In the genomic region with DNA sequence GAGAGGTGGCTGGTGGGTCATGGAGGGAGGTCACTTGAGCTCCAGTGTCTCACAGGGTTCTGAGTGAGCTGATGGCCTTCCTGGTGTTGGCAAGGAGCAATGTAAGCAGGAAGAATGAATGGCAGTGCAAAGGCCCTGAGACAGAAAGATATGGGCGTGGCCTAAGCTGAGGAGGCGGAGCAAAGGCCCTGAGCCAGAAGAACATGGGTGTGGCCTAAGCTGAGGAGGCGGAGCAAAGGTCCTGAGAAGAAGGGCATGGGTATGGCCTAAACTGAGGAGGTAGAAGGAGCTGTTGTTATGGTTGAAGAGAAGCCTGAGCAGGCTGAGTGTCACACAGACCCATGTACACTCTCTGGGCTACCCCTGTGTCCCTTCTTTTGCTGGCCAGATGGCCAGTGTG, we compare ENCODE assay signal across 9 mouse cellular contexts. TPM values are rescaled to one million over a fixed set of nuclear protein-coding genes. Genes with fewer than 3 reads are reported as not detected.
DNase-seq lines count a peak whose midpoint lies in the region; ATAC-seq and TF ChIP-seq lines count a peak whose summit lies in the region.
"Had no signal": no experiment of that assay in that cellular context is flagged by ENCODE, and none has a peak within 500 bp of the region (broad histone marks: within the 10 kb centered on the region; RNA-seq: fewer than 3 reads in every experiment).

No protein-coding gene starts in this region.

- no peaks in the 10 kb centered on the region for H3K36me3 ChIP-seq in heart, embryonic 16.5 days (ENCODE audit: control insufficient read depth, insufficient read depth)
- H3K36me3 ChIP-seq in limb, embryonic 14.5 days (ENCODE audit: control insufficient read depth, insufficient read depth, low read length), result no peaks in the 10 kb centered on the region
- H3K36me3 ChIP-seq: neural tube, embryonic 12.5 days had no signal

- H3K4me3 ChIP-seq in heart, embryonic 16.5 days (ENCODE audit: low read length), result no peak overlapping the region
- no peak overlapping the region for H3K4me3 ChIP-seq in limb, embryonic 14.5 days (replicated peaks; ENCODE audit: low read length)
- H3K4me3 ChIP-seq: neural tube, embryonic 12.5 days had no signal

- no peak overlapping the region for H3K9ac ChIP-seq in heart, embryonic 16.5 days (ENCODE audit: low read length)
- H3K9ac ChIP-seq in limb, embryonic 14.5 days (ENCODE audit: low read depth, low read length, severe bottlenecking), result no peak overlapping the region

- no peak for ATAC-seq in heart, embryonic 16.5 days (replicated peaks; ENCODE audit: extremely low read depth, insufficient read depth, low FRiP score)
- no peak for ATAC-seq in limb, embryonic 14.5 days (ENCODE audit: low FRiP score, low read depth)

- WGBS in heart, embryonic 16.5 days, result 93% methylated on average over 3 of the region's 3 CpGs
- 93% methylated on average over 3 of the region's 3 CpGs for WGBS in limb, embryonic 14.5 days

- peaks cover 41% of the 10 kb centered on the region for H3K4me1 ChIP-seq in heart, embryonic 16.5 days (ENCODE audit: control insufficient read depth, insufficient read depth, low read length)
- peaks cover 46% of the 10 kb centered on the region for H3K4me1 ChIP-seq in limb, embryonic 14.5 days (ENCODE audit: control insufficient read depth, insufficient read depth, low read length)

- DNase-seq in adrenal gland, adult (ENCODE audit: inconsistent age in 2 of 2, low spot score in 1 of 2), result peak; percentile 30 to 58
- DNase-seq in adrenal gland, postnatal 10 days, result no peak
- peak; percentile 78 for DNase-seq in 3T3-L1 (ENCODE audit: low read depth, low spot score)
- no peak for DNase-seq in limb, embryonic 14.5 days (ENCODE audit: low spot score)
- DNase-seq in frontal cortex, postnatal 14 days (ENCODE audit: low spot score in 2 of 2), result no peak
- no peak for DNase-seq in ovary, postnatal 10 days (ENCODE audit: low spot score)
- DNase-seq in thymus, postnatal 14 days, result no peak

- TF ChIP-seq POLR2A in limb, embryonic 14.5 days (IDR thresholded peaks at IDR 0.05; ENCODE audit: borderline replicate concordance, extremely low read depth, insufficient read depth, insufficient read length), result no peak

- H3K27me3 ChIP-seq in heart, embryonic 16.5 days (ENCODE audit: control insufficient read depth, insufficient read depth, low read length), result no peaks in the 10 kb centered on the region
- no peaks in the 10 kb centered on the region for H3K27me3 ChIP-seq in limb, embryonic 14.5 days (ENCODE audit: control insufficient read depth, insufficient read depth, low read length)
- H3K27me3 ChIP-seq: neural tube, embryonic 12.5 days had no signal

- no peaks in the 10 kb centered on the region for H3K9me3 ChIP-seq in heart, embryonic 16.5 days (replicated peaks; ENCODE audit: control insufficient read depth, low read length)
- no peaks in the 10 kb centered on the region for H3K9me3 ChIP-seq in limb, embryonic 14.5 days (ENCODE audit: control insufficient read depth, low read length)
- H3K9me3 ChIP-seq: neural tube, embryonic 12.5 days had no signal

- no peak overlapping the region for H3K4me2 ChIP-seq in heart, embryonic 16.5 days (ENCODE audit: low read depth, low read length)
- H3K4me2 ChIP-seq in limb, embryonic 14.5 days (replicated peaks; ENCODE audit: low read depth, low read length, severe bottlenecking), result no peak overlapping the region

- H3K27ac ChIP-seq in heart, embryonic 16.5 days (ENCODE audit: low read length), result peak overlapping the region; percentile 91
- 0 out of 2 replicates have a peak overlapping the region, but pooled peaks have one; percentile 19 for H3K27ac ChIP-seq in limb, embryonic 14.5 days (replicated peaks; ENCODE audit: low read depth, low read length)

RNA-seq across cellular contexts. Expression of a gene that starts 8.8 kb away (rescaled TPM):
- total RNA-seq in adrenal gland, postnatal 10 days (2021), result 10 to 100 TPM; 40.9 to 48.6 TPM
- 29.4 and 38.7 TPM in 2 replicates for polyA plus RNA-seq in heart, embryonic 16.5 days (2015; fragmentation: Nextera tagmentation; extraction: Ambion mirVana)
- polyA plus RNA-seq in limb, embryonic 14.5 days (2012; rRNA removed), result 25.2 and 34.3 TPM in 2 replicates
- polyA plus RNA-seq in limb, embryonic 14.5 days (2014; fragmentation: Nextera tagmentation; extraction: Ambion mirVana), result 23.1 and 24.3 TPM in 2 replicates

RNA-seq across cellular contexts. Expression of a gene that starts 21.7 kb away (rescaled TPM):
- total RNA-seq in adrenal gland, postnatal 10 days (2021), result 1 to 10 TPM; 1.8 to 5.1 TPM
- 2.2 TPM in 1 of 2 replicates, not detected in the other for polyA plus RNA-seq in heart, embryonic 16.5 days (2015; fragmentation: Nextera tagmentation; extraction: Ambion mirVana)
- 0.65 and 0.72 TPM in 2 replicates for polyA plus RNA-seq in limb, embryonic 14.5 days (2012; rRNA removed)
- 0.58 TPM in 1 of 2 replicates, not detected in the other for polyA plus RNA-seq in limb, embryonic 14.5 days (2014; fragmentation: Nextera tagmentation; extraction: Ambion mirVana)
- polyA plus RNA-seq: neural tube, embryonic 12.5 days had no signal

RNA-seq across cellular contexts. Expression of a gene that starts 30.7 kb away (rescaled TPM):
- total RNA-seq in adrenal gland, postnatal 10 days (2021), result 10 to 100 TPM; 12.0 to 12.4 TPM
- 6.3 and 7.4 TPM in 2 replicates for polyA plus RNA-seq in heart, embryonic 16.5 days (2015; fragmentation: Nextera tagmentation; extraction: Ambion mirVana)
- 9.0 and 12.4 TPM in 2 replicates for polyA plus RNA-seq in limb, embryonic 14.5 days (2012; rRNA removed)
- 4.4 and 5.1 TPM in 2 replicates for polyA plus RNA-seq in limb, embryonic 14.5 days (2014; fragmentation: Nextera tagmentation; extraction: Ambion mirVana)

RNA-seq across cellular contexts. Expression of a gene that starts 43.4 kb away (rescaled TPM):
- total RNA-seq in adrenal gland, postnatal 10 days (2021), result 10 to 100 TPM; 48.8 to 50.6 TPM
- polyA plus RNA-seq in heart, embryonic 16.5 days (2015; fragmentation: Nextera tagmentation; extraction: Ambion mirVana), result 44.9 and 48.9 TPM in 2 replicates
- 60.6 and 80.6 TPM in 2 replicates for polyA plus RNA-seq in limb, embryonic 14.5 days (2012; rRNA removed)
- 43.6 and 45.0 TPM in 2 replicates for polyA plus RNA-seq in limb, embryonic 14.5 days (2014; fragmentation: Nextera tagmentation; extraction: Ambion mirVana)

Comparison
In these comparisons a context has a peak if more than half of its experiments do, and no peak if none do; other contexts are left out.
1. DNase-seq: peak in adrenal gland, adult (2 of 2) and 3T3-L1 (single experiment); none in adrenal gland, postnatal 10 days (single experiment), limb, embryonic 14.5 days (single experiment), frontal cortex, postnatal 14 days (0 of 2), ovary, postnatal 10 days (single experiment) and thymus, postnatal 14 days (single experiment).